Mouse (Mus musculus): Measurements from ENCODE around the gene Ms4a4a.

DNA sequence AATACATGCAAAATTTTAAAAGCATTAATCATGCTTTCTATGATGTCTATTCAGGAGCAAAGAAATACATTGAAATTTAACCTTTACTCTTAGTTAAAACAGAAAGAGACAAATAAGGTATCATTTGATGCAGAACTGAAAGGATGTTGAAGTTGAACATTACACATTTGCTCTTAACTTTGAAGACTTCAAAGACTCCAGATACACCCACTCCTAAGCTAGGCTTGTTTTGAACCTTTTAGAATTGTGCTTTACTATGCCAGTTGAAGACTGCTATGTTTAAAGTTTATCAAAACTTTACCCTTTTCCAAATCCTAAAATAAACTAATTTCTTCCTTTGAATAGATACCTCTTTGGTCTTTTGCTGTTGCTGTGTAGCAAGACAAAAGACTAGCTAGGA is 4.1 kb upstream of the Ms4a4a start:
- TF ChIP-seq POLR2A (IDR thresholded peaks at IDR 0.05; ENCODE audit: extremely low read depth, insufficient read depth, low read length) (no peak), CTCF (IDR thresholded peaks at IDR 0.05; ENCODE audit: extremely low read depth, insufficient read depth, low read length) (no peak)

Measured in cortical plate, adult 2 months (tissue).